Comparison of ENCODE assay signal across 25 mouse cellular contexts in genomic region chr10:82817936-82818335, GRCm38 (mm10). TPM values are rescaled to one million over a fixed set of nuclear protein-coding genes. Genes with fewer than 3 reads are reported as not detected.
DNase-seq lines count a peak whose midpoint lies in the region; ATAC-seq and TF ChIP-seq lines count a peak whose summit lies in the region.
"Had no signal": no experiment of that assay in that cellular context is flagged by ENCODE, and none has a peak within 500 bp of the region (broad histone marks: within the 10 kb centered on the region; RNA-seq: fewer than 3 reads in every experiment).

No protein-coding gene starts in this region.

- H3K4me3 ChIP-seq in forebrain, embryonic 11.5 days (ENCODE audit: low read depth, low read length): no peak overlapping the region
- H3K4me3 ChIP-seq in forebrain, postnatal 0 days (ENCODE audit: low read depth, low read length): no peak overlapping the region
- no peak overlapping the region for H3K4me3 ChIP-seq in midbrain, embryonic 10.5 days
- no peak overlapping the region for H3K4me3 ChIP-seq in midbrain, embryonic 14.5 days (replicated peaks; ENCODE audit: low read depth, low read length)
- H3K4me3 ChIP-seq: forebrain, embryonic 12.5 days; heart, embryonic 12.5 days; hindbrain, embryonic 12.5 days; limb, embryonic 12.5 days; liver, embryonic 12.5 days; neural tube, embryonic 15.5 days had no signal

- peak overlapping the region; percentile 41; the same call in 1 of the 2 replicates for H3K27ac ChIP-seq in forebrain, embryonic 11.5 days (ENCODE audit: low read depth, low read length)
- no peak overlapping the region for H3K27ac ChIP-seq in forebrain, postnatal 0 days (ENCODE audit: low read depth, low read length)
- H3K27ac ChIP-seq in midbrain, embryonic 10.5 days (replicated peaks): 0 out of 2 replicates have a peak overlapping the region, but pooled peaks have one; percentile 28
- H3K27ac ChIP-seq in midbrain, embryonic 14.5 days (replicated peaks; ENCODE audit: low read depth, low read length): no peak overlapping the region
- H3K27ac ChIP-seq: forebrain, embryonic 12.5 days; hindbrain, embryonic 12.5 days; limb, embryonic 12.5 days; liver, embryonic 12.5 days; neural tube, embryonic 15.5 days had no signal

- no peak overlapping the region for H3K4me2 ChIP-seq in forebrain, embryonic 11.5 days (ENCODE audit: low read depth, low read length, severe bottlenecking)
- no peak overlapping the region for H3K4me2 ChIP-seq in forebrain, postnatal 0 days (ENCODE audit: low read depth)
- no peak overlapping the region for H3K4me2 ChIP-seq in midbrain, embryonic 14.5 days (ENCODE audit: low read length)
- H3K4me2 ChIP-seq: forebrain, embryonic 12.5 days; heart, embryonic 12.5 days; hindbrain, embryonic 12.5 days; limb, embryonic 12.5 days; liver, embryonic 12.5 days; midbrain, embryonic 11.5 days; neural tube, embryonic 15.5 days had no signal

- H3K4me1 ChIP-seq in forebrain, embryonic 11.5 days (replicated peaks; ENCODE audit: control insufficient read depth, insufficient read depth, low read length): peaks cover 14% of the 10 kb centered on the region; the same call in 1 of the 2 replicates
- no peaks in the 10 kb centered on the region for H3K4me1 ChIP-seq in forebrain, postnatal 0 days (ENCODE audit: insufficient read depth)
- peaks cover 16% of the 10 kb centered on the region for H3K4me1 ChIP-seq in midbrain, embryonic 10.5 days
- no peaks in the 10 kb centered on the region for H3K4me1 ChIP-seq in midbrain, embryonic 14.5 days (ENCODE audit: control insufficient read depth, insufficient read depth, low read length)

- ATAC-seq in forebrain, embryonic 11.5 days (replicated peaks; ENCODE audit: low FRiP score): 0 out of 2 replicates have a peak, but pooled peaks have one; percentile 7
- no peak for ATAC-seq in forebrain, postnatal 0 days
- no peak for ATAC-seq in midbrain, embryonic 14.5 days (ENCODE audit: low FRiP score, low TSS enrichment)
- ATAC-seq: CD4-positive, CD25-positive, alpha-beta regulatory T cell, adult 4 months; liver, embryonic 12.5 days; Patski had no signal

- no peaks in the 10 kb centered on the region for H3K27me3 ChIP-seq in forebrain, embryonic 11.5 days (ENCODE audit: control insufficient read depth, insufficient read depth, low read length)
- no peaks in the 10 kb centered on the region for H3K27me3 ChIP-seq in forebrain, postnatal 0 days (ENCODE audit: insufficient read depth, low read length)
- H3K27me3 ChIP-seq in midbrain, embryonic 10.5 days (ENCODE audit: low read depth, poor library complexity, severe bottlenecking): no peaks in the 10 kb centered on the region
- no peaks in the 10 kb centered on the region for H3K27me3 ChIP-seq in midbrain, embryonic 14.5 days (ENCODE audit: control insufficient read depth, insufficient read depth, low read length)
- no peaks in the 10 kb centered on the region for H3K27me3 ChIP-seq in splenic B cell, adult 2 months (ENCODE audit: control insufficient read depth, insufficient read depth, low read length, poor library complexity, severe bottlenecking)
- H3K27me3 ChIP-seq: forebrain, embryonic 12.5 days; heart, embryonic 12.5 days; hindbrain, embryonic 12.5 days; liver, embryonic 12.5 days; neural tube, embryonic 15.5 days; Patski had no signal

- no peak for TF ChIP-seq CTCF in forebrain, postnatal 0 days (IDR thresholded peaks at IDR 0.05; ENCODE audit: low read depth)

- 51% methylated on average over 9 of the region's 9 CpGs for WGBS in forebrain, embryonic 11.5 days
- 42% methylated on average over 9 of the region's 9 CpGs for WGBS in forebrain, postnatal 0 days
- WGBS in midbrain, embryonic 10.5 days: 72% methylated on average over 9 of the region's 9 CpGs
- WGBS in midbrain, embryonic 14.5 days: 80% methylated on average over 9 of the region's 9 CpGs

- H3K9me3 ChIP-seq in forebrain, embryonic 11.5 days (ENCODE audit: control insufficient read depth, low read length): no peaks in the 10 kb centered on the region
- no peaks in the 10 kb centered on the region for H3K9me3 ChIP-seq in forebrain, postnatal 0 days (ENCODE audit: low read length)
- no peaks in the 10 kb centered on the region for H3K9me3 ChIP-seq in midbrain, embryonic 10.5 days (replicated peaks)
- H3K9me3 ChIP-seq in midbrain, embryonic 14.5 days (ENCODE audit: control insufficient read depth, low read length): no peaks in the 10 kb centered on the region
- H3K9me3 ChIP-seq: forebrain, embryonic 12.5 days; heart, embryonic 12.5 days; hindbrain, embryonic 12.5 days; limb, embryonic 12.5 days; liver, embryonic 12.5 days; neural tube, embryonic 15.5 days had no signal

- no peaks in the 10 kb centered on the region for H3K36me3 ChIP-seq in forebrain, embryonic 11.5 days (ENCODE audit: control insufficient read depth, insufficient read depth, low read length)
- H3K36me3 ChIP-seq in forebrain, postnatal 0 days (ENCODE audit: insufficient read depth): no peaks in the 10 kb centered on the region
- H3K36me3 ChIP-seq in midbrain, embryonic 10.5 days: no peaks in the 10 kb centered on the region
- no peaks in the 10 kb centered on the region for H3K36me3 ChIP-seq in midbrain, embryonic 14.5 days (ENCODE audit: control insufficient read depth, insufficient read depth, low read length)
- H3K36me3 ChIP-seq in splenic B cell, adult 2 months (ENCODE audit: control insufficient read depth, insufficient read depth, low read length, poor library complexity, severe bottlenecking): no peaks in the 10 kb centered on the region
- H3K36me3 ChIP-seq: forebrain, embryonic 12.5 days; heart, embryonic 12.5 days; hindbrain, embryonic 12.5 days; limb, embryonic 12.5 days; liver, embryonic 12.5 days; neural tube, embryonic 15.5 days had no signal

- DNase-seq in forebrain, embryonic 11.5 days (ENCODE audit: low spot score): no peak
- no peak for DNase-seq in forebrain, postnatal 0 days
- no peak for DNase-seq in midbrain, embryonic 10.5 days (ENCODE audit: low spot score)
- no peak for DNase-seq in midbrain, embryonic 14.5 days
- DNase-seq in splenic B cell, adult 2 months (ENCODE audit: low read depth, low spot score): peak; percentile 32
- peak; percentile 31 to 56 for DNase-seq in thymus, postnatal 36 days
- DNase-seq in layer of hippocampus, postnatal 10 days (ENCODE audit: low spot score in 2 of 2): no peak
- DNase-seq in frontal cortex, postnatal 14 days (ENCODE audit: low spot score in 2 of 2): no peak
- DNase-seq: cerebellum, adult 18-20 months; cerebellum, postnatal 14 days; gastrocnemius, postnatal 10 days; heart, postnatal 14 days; kidney, adult 11 months; kidney, postnatal 14 days; lung, adult 18-20 months; lung, postnatal 10 days had no signal

- H3K9ac ChIP-seq in forebrain, embryonic 11.5 days (ENCODE audit: low read length): no peak overlapping the region; the same call in 1 of the 2 replicates
- H3K9ac ChIP-seq in forebrain, postnatal 0 days: no peak overlapping the region
- H3K9ac ChIP-seq in midbrain, embryonic 14.5 days (replicated peaks; ENCODE audit: low read length): no peak overlapping the region
- H3K9ac ChIP-seq: forebrain, embryonic 12.5 days; heart, embryonic 12.5 days; hindbrain, embryonic 12.5 days; limb, embryonic 12.5 days; liver, embryonic 12.5 days; neural tube, embryonic 15.5 days had no signal

RNA-seq across cellular contexts. Expression of gene Txnrd1, which starts 15.8 kb away (rescaled TPM):
- polyA plus RNA-seq in forebrain, embryonic 11.5 days (2014; fragmentation: Nextera tagmentation; extraction: Ambion mirVana): 214 and 221 TPM in 2 replicates
- 96.3 and 108 TPM in 2 replicates for total RNA-seq in forebrain, postnatal 0 days (2014; rRNA removed)
- 74.5 and 81.5 TPM in 2 replicates for polyA plus RNA-seq in forebrain, postnatal 0 days (2015; fragmentation: Nextera tagmentation; extraction: Ambion mirVana)
- polyA plus RNA-seq in midbrain, embryonic 10.5 days (2016; fragmentation: Nextera tagmentation; extraction: Ambion mirVana): 163 and 169 TPM in 2 replicates
- polyA plus RNA-seq in midbrain, embryonic 14.5 days (2014; fragmentation: Nextera tagmentation; extraction: Ambion mirVana): 118 and 150 TPM in 2 replicates
- 10 to 100 TPM; 74.1 to 77.4 TPM for total RNA-seq in layer of hippocampus, postnatal 10 days (2021)

RNA-seq across cellular contexts. Expression of gene Eid3, which starts 48.5 kb away (rescaled TPM):
- 0.89 and 1.0 TPM in 2 replicates for polyA plus RNA-seq in forebrain, embryonic 11.5 days (2014; fragmentation: Nextera tagmentation; extraction: Ambion mirVana)
- total RNA-seq in forebrain, postnatal 0 days (2014; rRNA removed): 1.4 TPM in 2 replicates
- 0.14 and 0.30 TPM in 2 replicates for polyA plus RNA-seq in forebrain, postnatal 0 days (2015; fragmentation: Nextera tagmentation; extraction: Ambion mirVana)
- 0.15 and 0.20 TPM in 2 replicates for polyA plus RNA-seq in midbrain, embryonic 10.5 days (2016; fragmentation: Nextera tagmentation; extraction: Ambion mirVana)
- 0.50 and 0.59 TPM in 2 replicates for polyA plus RNA-seq in midbrain, embryonic 14.5 days (2014; fragmentation: Nextera tagmentation; extraction: Ambion mirVana)
- total RNA-seq in layer of hippocampus, postnatal 10 days (2021): 1 to 10 TPM; 2.7 to 4.0 TPM

RNA-seq across cellular contexts. Expression of gene Nfyb, which starts 54.0 kb away (rescaled TPM):
- 77.3 and 81.6 TPM in 2 replicates for polyA plus RNA-seq in forebrain, embryonic 11.5 days (2014; fragmentation: Nextera tagmentation; extraction: Ambion mirVana)
- 69.2 and 78.1 TPM in 2 replicates for total RNA-seq in forebrain, postnatal 0 days (2014; rRNA removed)
- polyA plus RNA-seq in forebrain, postnatal 0 days (2015; fragmentation: Nextera tagmentation; extraction: Ambion mirVana): 32.4 and 34.2 TPM in 2 replicates
- 60.7 and 61.1 TPM in 2 replicates for polyA plus RNA-seq in midbrain, embryonic 10.5 days (2016; fragmentation: Nextera tagmentation; extraction: Ambion mirVana)
- polyA plus RNA-seq in midbrain, embryonic 14.5 days (2014; fragmentation: Nextera tagmentation; extraction: Ambion mirVana): 52.1 and 55.9 TPM in 2 replicates
- 10 to 100 TPM; 64.2 to 68.3 TPM for total RNA-seq in layer of hippocampus, postnatal 10 days (2021)

Comparison
In these comparisons a context has a peak if more than half of its experiments do, and no peak if none do; other contexts are left out.
1. H3K27ac ChIP-seq: peak in forebrain, embryonic 11.5 days (single experiment) and midbrain, embryonic 10.5 days (single experiment); none in forebrain, postnatal 0 days (single experiment) and midbrain, embryonic 14.5 days (single experiment).
2. DNase-seq: peak in splenic B cell, adult 2 months (single experiment) and thymus, postnatal 36 days (2 of 2); none in forebrain, embryonic 11.5 days (single experiment), forebrain, postnatal 0 days (single experiment), midbrain, embryonic 10.5 days (single experiment), midbrain, embryonic 14.5 days (single experiment), layer of hippocampus, postnatal 10 days (0 of 2) and frontal cortex, postnatal 14 days (0 of 2).